Mouse (Mus musculus): ENCODE measurements around the gene Insl6.
A peak's percentile ranks its signal among the peaks of the same experiment; 100 is the strongest.

Gene Insl6

DNA sequence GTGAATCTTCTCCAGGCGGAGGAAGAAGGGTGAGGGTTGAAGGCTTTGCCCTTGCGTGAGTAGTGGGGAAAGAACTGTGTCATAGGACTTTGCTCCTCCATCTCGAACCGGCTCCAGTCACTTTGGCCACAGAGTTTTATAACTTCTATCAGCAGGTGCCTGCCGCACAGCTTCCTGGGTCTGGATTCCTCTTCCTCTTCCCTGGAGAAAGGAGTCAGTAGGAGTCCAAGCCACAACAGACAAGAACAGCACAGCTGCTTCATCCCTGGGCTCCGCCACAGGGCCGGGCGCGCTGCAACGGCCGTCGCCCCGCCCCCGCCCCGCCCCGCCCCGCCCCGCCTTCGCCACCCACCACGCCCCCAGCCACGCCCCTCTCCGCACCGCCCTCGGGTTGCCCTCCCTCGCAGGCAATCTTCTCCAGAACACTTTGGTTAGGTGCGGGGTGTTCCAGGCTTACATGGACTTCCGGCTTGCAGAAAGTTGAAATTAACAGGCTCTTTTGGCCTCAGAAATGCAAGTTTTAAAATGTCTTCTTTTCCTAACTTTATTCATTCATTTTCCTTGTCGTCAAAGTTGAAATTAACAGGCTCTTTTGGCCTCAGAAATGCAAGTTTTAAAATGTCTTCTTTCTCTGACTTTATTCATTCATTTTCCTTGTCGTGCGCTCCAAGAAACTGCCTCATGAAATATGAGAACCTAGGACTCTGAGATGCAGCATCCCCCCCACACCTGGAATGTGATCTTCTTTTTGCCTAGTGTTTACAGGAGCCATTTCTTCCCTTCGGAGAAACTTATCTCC lies at the start of gene Insl6:
Gene Insl6, minus strand, starts transcription at position 304 of the 799 bp plus-strand sequence.
- DNase-seq (ENCODE audit: low spot score) = peak; percentile 71

DNA sequence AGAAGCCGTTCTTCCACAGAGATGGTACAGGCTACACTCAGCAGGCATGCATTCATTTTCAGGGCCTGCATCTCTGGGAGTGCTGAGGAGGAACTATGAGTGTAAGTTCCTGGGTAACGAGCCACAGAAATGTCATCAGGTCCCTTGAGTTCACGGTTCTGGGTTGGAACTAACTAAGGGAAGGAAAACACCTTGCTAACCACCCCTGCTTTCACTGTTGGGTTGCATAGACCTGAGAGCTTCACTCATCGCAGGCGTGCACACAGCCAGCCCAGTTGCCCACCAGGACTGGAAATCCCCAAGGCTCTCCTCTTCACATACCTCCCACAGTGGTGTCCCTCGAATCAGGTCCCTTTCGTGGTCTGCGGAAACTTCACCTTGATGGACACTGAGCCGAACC lies 49.8 kb upstream of the Insl6 start:
- DNase-seq (ENCODE audit: low spot score) = no peak

DNA sequence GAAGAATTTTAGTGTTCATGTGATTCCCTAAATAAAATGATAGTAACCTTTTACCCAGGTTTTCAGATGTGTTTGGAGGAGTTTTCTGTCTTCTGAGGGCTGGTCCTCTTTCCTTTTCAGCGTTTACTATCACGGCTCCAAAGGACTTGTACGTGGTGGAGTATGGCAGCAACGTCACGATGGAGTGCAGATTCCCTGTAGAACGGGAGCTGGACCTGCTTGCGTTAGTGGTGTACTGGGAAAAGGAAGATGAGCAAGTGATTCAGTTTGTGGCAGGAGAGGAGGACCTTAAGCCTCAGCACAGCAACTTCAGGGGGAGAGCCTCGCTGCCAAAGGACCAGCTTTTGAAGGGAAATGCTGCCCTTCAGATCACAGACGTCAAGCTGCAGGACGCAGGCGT lies 48.3 kb upstream of the Insl6 start:
- no peak for DNase-seq (ENCODE audit: low spot score)

DNA sequence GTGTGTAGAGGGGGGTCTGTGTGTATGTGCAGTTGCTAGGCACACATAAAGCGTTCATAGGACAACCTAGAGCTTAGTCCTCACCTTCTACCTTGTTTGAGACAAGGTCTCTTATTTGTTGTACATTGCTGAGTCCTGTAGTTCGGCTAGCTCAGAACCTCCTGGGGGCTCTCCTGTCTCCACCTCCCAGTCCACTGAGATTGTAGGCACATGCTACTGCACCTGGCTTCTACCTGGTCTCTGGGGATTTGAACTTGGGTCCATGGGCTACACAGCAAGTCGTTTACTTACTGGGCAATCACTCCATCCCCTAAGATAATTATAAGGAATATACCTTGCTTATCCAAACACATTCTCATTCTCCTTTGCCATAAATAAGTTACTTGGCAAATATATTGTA lies 47.5 kb upstream of the Insl6 start:
- DNase-seq (ENCODE audit: low spot score) = no peak

GRCm38 (mm10) chr19:29372138-29372537 lies 47.0 kb upstream of the Insl6 start:
- DNase-seq (ENCODE audit: low spot score) = no peak

DNA sequence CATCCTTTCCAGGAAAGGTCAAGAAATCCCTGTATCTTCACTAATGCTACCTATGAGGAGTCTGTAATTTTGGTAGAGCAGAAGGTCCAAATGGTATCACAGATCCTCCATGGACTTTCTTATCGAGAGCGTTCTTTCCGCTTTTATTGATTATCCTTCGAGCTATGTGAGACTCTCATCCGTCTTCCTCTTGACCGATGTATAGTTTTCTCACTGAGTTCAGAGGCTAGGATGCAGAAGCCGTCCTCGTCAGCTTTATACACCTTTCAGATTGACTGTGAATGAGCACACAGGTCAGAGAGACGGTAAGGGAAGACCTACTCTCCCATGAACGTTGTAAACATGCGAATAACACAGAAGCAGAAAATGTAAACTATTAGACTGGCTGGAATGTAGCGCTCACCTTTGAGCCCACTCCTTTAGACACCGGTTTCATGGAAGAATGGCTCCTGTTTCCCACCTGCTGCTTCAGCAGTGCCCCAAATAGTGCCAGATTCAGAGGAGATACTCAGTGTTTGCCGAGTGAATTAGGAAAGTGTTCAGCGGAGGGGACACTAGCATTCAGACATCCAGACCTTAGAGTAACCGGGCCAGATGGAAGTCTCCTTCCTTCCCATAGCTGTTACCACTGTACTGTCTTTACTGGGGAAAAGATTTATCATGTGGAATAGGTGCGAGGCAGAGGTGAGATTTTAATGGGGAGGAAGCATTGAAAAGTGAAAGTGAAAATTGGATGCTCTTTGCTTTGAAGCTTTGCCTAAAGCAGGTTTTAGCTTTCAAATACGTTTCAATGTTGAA lies 46.3 kb upstream of the Insl6 start:
- no peak for DNase-seq (ENCODE audit: low spot score)

DNA sequence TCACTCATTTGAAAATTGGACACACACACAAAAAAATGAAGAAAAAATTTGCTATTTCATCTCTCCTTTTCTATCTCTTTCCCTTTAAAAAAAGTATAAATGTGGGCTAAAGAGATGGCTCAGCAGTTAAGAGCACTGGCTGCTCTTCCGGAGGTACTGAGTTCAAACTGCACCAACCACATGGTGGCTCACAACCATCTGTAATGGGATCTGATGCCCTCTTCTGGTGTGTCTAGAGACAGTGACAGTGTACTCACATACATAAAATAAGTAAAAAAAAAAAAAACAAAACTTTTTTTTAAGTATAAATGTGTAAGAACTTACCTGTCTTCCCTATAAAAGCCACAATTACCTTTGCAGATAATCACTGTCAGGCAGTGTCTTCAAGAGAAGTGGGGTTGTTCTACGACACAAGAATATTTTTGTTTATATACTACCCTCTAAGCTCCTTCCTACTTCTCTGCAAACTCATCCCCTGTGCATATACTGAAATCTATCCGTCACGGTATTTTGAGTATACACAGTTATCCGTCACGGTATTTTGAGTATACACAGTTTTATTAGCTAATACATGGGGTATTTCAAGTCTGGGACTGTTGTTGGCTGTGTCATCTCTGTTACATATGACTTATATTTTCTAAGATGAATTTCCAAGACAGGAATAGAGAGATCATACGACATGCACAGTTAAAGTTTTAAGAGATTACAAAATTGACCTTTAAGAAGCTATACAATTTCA lies 45.6 kb upstream of the Insl6 start:
- no peak for DNase-seq (ENCODE audit: low spot score)

DNA sequence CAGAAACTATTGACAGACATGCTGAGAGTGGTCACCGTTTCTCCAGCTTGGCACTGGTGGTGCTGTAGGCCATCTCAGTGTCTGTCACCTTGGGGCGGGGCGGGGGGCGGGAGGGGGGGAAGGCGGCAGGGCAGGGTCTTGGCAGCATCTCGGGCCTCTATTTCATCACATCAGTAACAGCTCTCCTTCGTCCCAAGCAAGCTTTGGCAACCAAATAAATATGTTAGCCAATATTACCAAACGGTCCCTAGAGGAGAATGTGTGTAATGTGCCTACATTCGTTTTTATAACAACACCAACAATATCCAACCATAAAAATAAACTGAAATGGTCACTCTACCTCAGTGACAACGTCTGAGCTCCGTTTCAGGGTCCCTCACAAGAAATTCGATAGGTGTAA lies 45.0 kb upstream of the Insl6 start:
- DNase-seq (ENCODE audit: low spot score) = no peak

GRCm38 (mm10) chr19:29368671-29369309 lies 43.6 kb upstream of the Insl6 start:
- DNase-seq (ENCODE audit: low spot score) = no peak

DNA sequence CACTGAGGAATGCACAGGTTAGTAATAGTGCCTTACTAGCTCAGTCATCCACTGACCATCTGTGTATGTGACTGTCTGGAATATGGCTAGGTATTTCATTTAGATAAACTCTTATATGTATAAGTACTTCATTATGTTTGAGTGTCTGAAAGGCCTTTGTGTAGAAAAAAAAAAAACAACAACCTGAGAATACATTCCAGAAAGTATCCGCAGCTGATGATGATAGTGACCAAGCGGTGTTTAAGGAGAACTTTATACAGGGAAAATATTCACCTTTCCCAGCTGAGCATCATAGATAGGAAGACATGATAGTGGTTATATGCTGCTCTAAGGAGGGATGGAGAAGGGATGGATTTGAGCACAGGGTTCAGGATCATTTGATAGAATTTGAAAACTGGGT lies 42.9 kb upstream of the Insl6 start:
- no peak for DNase-seq (ENCODE audit: low spot score)

GRCm38 (mm10) chr19:29366969-29367622 lies 41.9 kb upstream of the Insl6 start, which contains the start of the genes Plgrkt and Cd274:
Plgrkt (minus strand) TSS chr19:29367390.
Cd274 (plus strand) TSS chr19:29367455.
- DNase-seq (ENCODE audit: low spot score) = peak; percentile 67

GRCm38 (mm10) chr19:29366226-29366968 lies 41.2 kb upstream of the Insl6 start:
- no peak for DNase-seq (ENCODE audit: low spot score)

GRCm38 (mm10) chr19:29365105-29365504 lies 39.9 kb upstream of the Insl6 start:
- peak; percentile 39 for DNase-seq (ENCODE audit: low spot score)

GRCm38 (mm10) chr19:29364076-29364475 lies 38.9 kb upstream of the Insl6 start:
- DNase-seq (ENCODE audit: low spot score) = no peak

GRCm38 (mm10) chr19:29363557-29363956 lies 38.4 kb upstream of the Insl6 start:
- DNase-seq (ENCODE audit: low spot score) = no peak

GRCm38 (mm10) chr19:29362173-29362930 lies 37.2 kb upstream of the Insl6 start:
- no peak for DNase-seq (ENCODE audit: low spot score)

- DNase-seq (ENCODE audit: low spot score) = peak; percentile 92
Observed at GRCm38 (mm10) chr19:29361468-29362130, 36.4 kb upstream of the Insl6 start.

DNA sequence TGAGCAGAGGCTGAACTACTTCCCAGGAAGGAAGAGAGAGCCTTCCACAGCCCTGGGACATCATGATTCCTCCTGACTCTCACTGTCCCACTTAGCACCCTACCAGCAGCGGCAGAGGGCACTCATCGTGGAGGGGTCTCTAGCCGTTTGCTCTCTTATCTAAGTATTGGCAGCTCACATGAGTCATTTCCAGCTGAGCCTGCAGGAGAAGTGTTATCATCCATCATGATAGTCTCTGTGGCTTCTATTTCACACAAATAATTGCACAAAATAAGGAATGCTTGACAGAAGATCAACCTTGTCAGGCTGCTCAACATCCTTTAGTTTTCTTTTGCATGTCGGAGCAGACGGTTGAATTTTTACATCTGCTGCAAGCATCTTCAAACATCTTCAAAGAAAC lies 35.1 kb upstream of the Insl6 start:
- no peak for DNase-seq (ENCODE audit: low spot score)

DNA sequence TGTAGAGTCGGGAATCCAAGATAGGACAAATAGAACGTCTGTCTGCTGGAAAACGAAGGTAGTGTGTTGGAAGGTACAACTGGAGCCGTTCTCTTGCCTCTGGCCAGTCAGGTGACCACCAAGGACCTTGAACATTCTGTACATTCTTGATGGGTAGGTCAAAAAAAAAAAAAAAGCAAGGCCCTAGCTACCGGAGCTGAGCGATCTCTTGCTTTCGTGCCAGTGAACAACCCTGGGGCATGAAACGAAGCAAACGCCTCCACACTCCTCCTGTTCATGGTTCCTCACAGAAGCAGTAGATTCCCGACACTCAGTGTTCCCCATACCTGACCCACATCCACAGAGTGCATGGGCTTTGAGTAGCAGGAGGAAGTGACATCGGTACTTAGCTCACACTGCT lies 31.1 kb upstream of the Insl6 start:
- DNase-seq (ENCODE audit: low spot score) = no peak

All from MN1 (cell line).